Mouse (Mus musculus): ENCODE data around the gene Acbd4. TPM values are rescaled to one million over a fixed set of nuclear protein-coding genes. Genes with fewer than 3 reads are reported as not detected.

The Acbd4 gene
- total RNA-seq, 1 experiment: 14.0 TPM

DNA sequence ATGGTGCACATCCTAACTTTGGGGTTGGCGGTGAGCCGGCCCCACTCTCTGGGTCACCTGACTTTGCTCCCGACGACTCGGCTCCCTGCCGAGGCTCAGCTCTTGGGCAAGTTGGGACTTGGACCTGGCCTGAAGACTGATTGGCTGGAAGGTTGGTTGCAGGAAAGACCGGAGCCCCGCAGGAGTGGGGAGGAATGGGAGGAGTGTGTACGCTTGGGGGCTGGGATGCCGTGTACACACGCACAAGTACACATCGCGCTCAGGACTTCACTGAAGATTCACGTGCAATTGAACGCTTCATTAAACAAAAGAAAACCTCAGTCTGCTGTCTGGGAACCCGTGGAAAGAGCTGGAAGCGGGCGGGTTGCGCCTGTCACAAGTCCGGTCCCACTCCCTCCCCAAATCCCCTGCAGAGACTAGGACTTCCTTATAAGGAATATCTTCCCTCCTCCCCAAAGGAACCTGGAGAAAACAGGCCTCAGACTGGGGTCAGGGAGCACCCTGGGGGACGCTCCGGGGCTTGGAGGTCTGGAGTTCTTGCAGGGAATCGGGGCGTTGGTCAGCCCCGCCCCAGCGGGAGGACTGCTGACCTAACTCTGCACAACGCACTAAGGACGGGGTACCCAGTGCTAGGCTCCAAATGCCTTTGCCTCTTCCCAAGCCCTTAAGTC, 10.5 kb downstream of the Acbd4 start:
- TF ChIP-seq HCFC1 (IDR thresholded peaks at IDR 0.05; ENCODE audit: borderline replicate concordance, insufficient read depth, low read length): peak; percentile 26; the same call in 1 of the 2 replicates
- no peak for TF ChIP-seq MAFK (IDR thresholded peaks at IDR 0.05; ENCODE audit: insufficient read depth, low read depth, low read length)
- TF ChIP-seq ZC3H11A (IDR thresholded peaks at IDR 0.05; ENCODE audit: borderline replicate concordance, low read depth, low read length): no peak
- TF ChIP-seq ZNF384 (IDR thresholded peaks at IDR 0.05; ENCODE audit: low read depth, low read length): no peak
- TF ChIP-seq CHD2 (IDR thresholded peaks at IDR 0.05; ENCODE audit: low read depth, low read length): no peak
- DNase-seq (ENCODE audit: low read depth, low spot score): no peak
- Histone ChIP-seq H3K4me1 (ENCODE audit: control insufficient read depth in 2 of 2, insufficient read depth in 2 of 2, low read length in 2 of 2, poor library complexity in 1 of 2) (peaks cover 2 to 5% of the 10 kb centered on the region in 2 experiments; a peak in 3 of 4 replicates), H3K27ac (ENCODE audit: insufficient read depth, low read depth, low read length, poor library complexity, severe bottlenecking) (peak overlapping the region; percentile 82), H3K9ac (ENCODE audit: insufficient read depth, low read depth, low read length, poor library complexity, severe bottlenecking) (peak overlapping the region; percentile 71), H3K4me3 (ENCODE audit: insufficient read depth in 1 of 2, low read depth in 1 of 2, low read length in 2 of 2, poor library complexity in 1 of 2, severe bottlenecking in 1 of 2) (peak overlapping the region; percentile 52 to 59), H3K9me3 (ENCODE audit: control insufficient read depth, insufficient read depth, low read depth, low read length) (no peaks in the 10 kb centered on the region), H3K36me3 (ENCODE audit: control insufficient read depth, insufficient read depth, low read length, poor library complexity, severe bottlenecking) (no peaks in the 10 kb centered on the region)
- in situ Hi-C loops (cut with MboI; ENCODE audit: low sequenced_read_pairs in 2 of 2, unreplicated experiment in 2 of 2): no loop called here

DNA sequence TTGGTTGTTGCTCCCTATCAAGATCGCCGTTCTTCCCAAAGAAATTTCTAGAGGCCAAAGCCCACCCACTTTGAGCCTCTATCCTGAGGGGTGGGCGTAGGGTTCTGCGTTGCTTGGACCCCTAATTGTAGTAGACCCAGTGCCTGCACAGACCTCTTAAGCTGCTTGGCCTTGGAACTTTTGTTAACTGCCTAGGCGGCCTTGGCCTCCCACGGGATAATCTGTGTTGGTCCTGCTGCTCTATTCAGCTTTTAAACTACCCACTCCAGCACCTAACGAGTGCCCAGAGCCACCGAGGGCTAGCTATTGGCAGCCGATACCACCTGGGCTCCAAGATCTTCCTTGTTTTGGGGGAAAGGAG, 11.1 kb downstream of the Acbd4 start:
- Histone ChIP-seq H3K9ac (ENCODE audit: insufficient read depth, low read depth, low read length, poor library complexity, severe bottlenecking) (peak overlapping the region; percentile 70; the same call in 1 of the 2 replicates), H3K36me3 (ENCODE audit: control insufficient read depth, insufficient read depth, low read length, poor library complexity, severe bottlenecking) (peaks cover 3% of the 10 kb centered on the region; the same call in 1 of the 2 replicates), H3K4me3 (ENCODE audit: insufficient read depth in 1 of 2, low read depth in 1 of 2, low read length in 2 of 2, poor library complexity in 1 of 2, severe bottlenecking in 1 of 2) (peak overlapping the region; percentile 52 to 59), H3K27ac (ENCODE audit: insufficient read depth, low read depth, low read length, poor library complexity, severe bottlenecking) (peak overlapping the region; percentile 82), H3K9me3 (ENCODE audit: control insufficient read depth, insufficient read depth, low read depth, low read length) (no peaks in the 10 kb centered on the region), H3K4me1 (ENCODE audit: control insufficient read depth in 2 of 2, insufficient read depth in 2 of 2, low read length in 2 of 2, poor library complexity in 1 of 2) (peaks cover 2 to 5% of the 10 kb centered on the region in 2 experiments; a peak in 3 of 4 replicates)
- in situ Hi-C loops (cut with MboI; ENCODE audit: low sequenced_read_pairs in 2 of 2, unreplicated experiment in 2 of 2): no loop called here
- TF ChIP-seq CHD2 (IDR thresholded peaks at IDR 0.05; ENCODE audit: low read depth, low read length) (no peak), ZNF384 (IDR thresholded peaks at IDR 0.05; ENCODE audit: low read depth, low read length) (no peak), MAFK (IDR thresholded peaks at IDR 0.05; ENCODE audit: insufficient read depth, low read depth, low read length) (no peak), ZC3H11A (IDR thresholded peaks at IDR 0.05; ENCODE audit: borderline replicate concordance, low read depth, low read length) (no peak), HCFC1 (IDR thresholded peaks at IDR 0.05; ENCODE audit: borderline replicate concordance, insufficient read depth, low read length) (no peak)
- no peak for DNase-seq (ENCODE audit: low read depth, low spot score)

DNA sequence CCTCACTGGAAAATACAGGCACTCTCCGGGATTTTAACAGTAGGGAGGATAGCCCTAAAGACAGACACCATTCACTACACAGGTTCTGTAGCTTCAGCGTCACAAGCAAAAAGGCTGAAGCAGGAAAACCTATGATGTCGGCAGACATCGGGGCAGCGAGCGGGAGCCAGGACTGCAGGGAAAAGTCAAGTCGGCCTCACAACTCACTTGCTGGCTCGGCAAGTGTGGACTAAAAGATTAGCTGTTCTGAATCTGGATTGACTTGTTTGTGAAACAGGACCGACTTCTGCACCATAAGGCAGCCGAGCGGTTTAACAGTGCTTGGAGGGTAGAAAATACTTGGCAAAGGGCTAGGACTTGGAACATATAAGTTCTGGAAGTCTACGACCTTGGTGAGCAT, 11.5 kb downstream of the Acbd4 start:
- no peak for DNase-seq (ENCODE audit: low read depth, low spot score)
- peaks cover 2 to 5% of the 10 kb centered on the region in 2 experiments; a peak in 3 of 4 replicates for H3K4me1 ChIP-seq (ENCODE audit: control insufficient read depth in 2 of 2, insufficient read depth in 2 of 2, low read length in 2 of 2, poor library complexity in 1 of 2)
- TF ChIP-seq ZNF384 (IDR thresholded peaks at IDR 0.05; ENCODE audit: low read depth, low read length): no peak
- no peak; the same call in 1 of the 2 replicates for TF ChIP-seq HCFC1 (IDR thresholded peaks at IDR 0.05; ENCODE audit: borderline replicate concordance, insufficient read depth, low read length)
- TF ChIP-seq CHD2 (IDR thresholded peaks at IDR 0.05; ENCODE audit: low read depth, low read length): no peak
- no peak for TF ChIP-seq MAFK (IDR thresholded peaks at IDR 0.05; ENCODE audit: insufficient read depth, low read depth, low read length)
- TF ChIP-seq ZC3H11A (IDR thresholded peaks at IDR 0.05; ENCODE audit: borderline replicate concordance, low read depth, low read length): no peak
- H3K9ac ChIP-seq (ENCODE audit: insufficient read depth, low read depth, low read length, poor library complexity, severe bottlenecking): peak overlapping the region; percentile 70
- no peaks in the 10 kb centered on the region for H3K9me3 ChIP-seq (ENCODE audit: control insufficient read depth, insufficient read depth, low read depth, low read length)
- peak overlapping the region; percentile 52 to 59 for H3K4me3 ChIP-seq (ENCODE audit: insufficient read depth in 1 of 2, low read depth in 1 of 2, low read length in 2 of 2, poor library complexity in 1 of 2, severe bottlenecking in 1 of 2)
- H3K36me3 ChIP-seq (ENCODE audit: control insufficient read depth, insufficient read depth, low read length, poor library complexity, severe bottlenecking): peaks cover 3% of the 10 kb centered on the region; the same call in 1 of the 2 replicates
- in situ Hi-C loops (cut with MboI; ENCODE audit: low sequenced_read_pairs in 2 of 2, unreplicated experiment in 2 of 2): no loop called here
- H3K27ac ChIP-seq (ENCODE audit: insufficient read depth, low read depth, low read length, poor library complexity, severe bottlenecking): peak overlapping the region; percentile 82

DNA sequence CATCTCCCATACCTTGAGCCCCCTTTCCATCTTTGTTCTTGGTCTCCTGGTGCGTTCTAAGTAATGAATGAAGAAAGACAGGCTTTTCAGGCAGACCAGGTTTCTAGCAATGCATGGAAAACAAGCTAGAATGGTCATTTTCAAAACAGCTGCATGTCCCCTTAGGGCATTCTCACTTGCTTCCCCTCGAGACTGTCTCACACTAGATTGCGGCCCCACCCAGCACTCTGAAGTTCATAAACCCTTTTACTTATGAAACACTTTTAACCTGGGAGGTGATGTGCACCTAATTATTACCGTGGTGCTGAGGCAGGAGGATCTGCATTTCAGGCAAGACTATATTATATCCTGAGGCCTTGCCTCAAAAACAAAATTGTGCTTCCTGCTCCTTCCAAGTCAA, 12.3 kb downstream of the Acbd4 start:
- Histone ChIP-seq H3K4me1 (ENCODE audit: control insufficient read depth in 2 of 2, insufficient read depth in 2 of 2, low read length in 2 of 2, poor library complexity in 1 of 2) (peaks cover 2 to 5% of the 10 kb centered on the region in 2 experiments; a peak in 3 of 4 replicates), H3K4me3 (ENCODE audit: insufficient read depth in 1 of 2, low read depth in 1 of 2, low read length in 2 of 2, poor library complexity in 1 of 2, severe bottlenecking in 1 of 2) (peak overlapping the region in 1 of 2 experiments; percentile 2; a peak in 1 of 4 replicates), H3K9ac (ENCODE audit: insufficient read depth, low read depth, low read length, poor library complexity, severe bottlenecking) (peak overlapping the region; percentile 33; the same call in 1 of the 2 replicates), H3K27ac (ENCODE audit: insufficient read depth, low read depth, low read length, poor library complexity, severe bottlenecking) (no peak overlapping the region; the same call in 1 of the 2 replicates), H3K36me3 (ENCODE audit: control insufficient read depth, insufficient read depth, low read length, poor library complexity, severe bottlenecking) (peaks cover 3% of the 10 kb centered on the region), H3K9me3 (ENCODE audit: control insufficient read depth, insufficient read depth, low read depth, low read length) (no peaks in the 10 kb centered on the region)
- DNase-seq (ENCODE audit: low read depth, low spot score): no peak
- in situ Hi-C loops (cut with MboI; ENCODE audit: low sequenced_read_pairs in 2 of 2, unreplicated experiment in 2 of 2): no loop called here
- no peak for TF ChIP-seq MAFK (IDR thresholded peaks at IDR 0.05; ENCODE audit: insufficient read depth, low read depth, low read length)
- no peak for TF ChIP-seq ZC3H11A (IDR thresholded peaks at IDR 0.05; ENCODE audit: borderline replicate concordance, low read depth, low read length)
- TF ChIP-seq ZNF384 (IDR thresholded peaks at IDR 0.05; ENCODE audit: low read depth, low read length): no peak
- no peak for TF ChIP-seq CHD2 (IDR thresholded peaks at IDR 0.05; ENCODE audit: low read depth, low read length)
- TF ChIP-seq HCFC1 (IDR thresholded peaks at IDR 0.05; ENCODE audit: borderline replicate concordance, insufficient read depth, low read length): no peak
